ENCODE assay signal across 7 mouse cellular contexts in genomic region chrX:11801208-11801607, GRCm38 (mm10).
DNase-seq lines count a peak whose midpoint lies in the region; TF ChIP-seq lines count a peak whose summit lies in the region.

No protein-coding gene starts in this region.

- no peak for TF ChIP-seq POLR2A in kidney, adult 2 months (IDR thresholded peaks at IDR 0.05; ENCODE audit: low read depth, low read length)
- no peak for TF ChIP-seq POLR2A in spleen, adult 2 months (IDR thresholded peaks at IDR 0.05; ENCODE audit: low read depth, low read length)
- no peak for TF ChIP-seq POLR2A in bone marrow macrophage, adult 2 months (IDR thresholded peaks at IDR 0.05; ENCODE audit: borderline replicate concordance, low read depth, low read length)

- H3K27me3 ChIP-seq in kidney, adult 2 months (replicated peaks; ENCODE audit: control insufficient read depth, insufficient read depth, low read length), result no peaks in the 10 kb centered on the region
- H3K27me3 ChIP-seq in spleen, adult 2 months (ENCODE audit: control insufficient read depth, insufficient read depth, low read length), result no peaks in the 10 kb centered on the region

- WGBS in kidney, adult 2 months, result 66% methylated on average over 3 of the region's 3 CpGs
- 55% methylated on average over 3 of the region's 3 CpGs for WGBS in spleen, adult 2 months

- no peak for DNase-seq in kidney, adult 2 months
- no peak for DNase-seq in kidney, postnatal 4 days
- DNase-seq in spleen, adult 2 months (ENCODE audit: low read depth in 1 of 2, low spot score in 2 of 2), result peak in 1 of 2 experiments; percentile 3
- DNase-seq in spleen, postnatal 4 days (ENCODE audit: low spot score in 2 of 2), result no peak
- peak; percentile 59 for DNase-seq in thymus, postnatal 4 days
- no peak for DNase-seq in cerebellum, adult 8-10 months

- no peaks in the 10 kb centered on the region for H3K4me1 ChIP-seq in kidney, adult 2 months (ENCODE audit: control insufficient read depth, insufficient read depth, low read length)
- H3K4me1 ChIP-seq in spleen, adult 2 months (ENCODE audit: control insufficient read depth, insufficient read depth, insufficient read length), result no peaks in the 10 kb centered on the region
- H3K4me1 ChIP-seq in bone marrow macrophage, adult 2 months (ENCODE audit: control insufficient read depth, insufficient read depth, low read length), result peaks cover 9% of the 10 kb centered on the region

- TF ChIP-seq CTCF in kidney, adult 2 months (conservative IDR thresholded peaks at IDR 0.05; ENCODE audit: insufficient read depth, insufficient read length, low read depth, low read length), result peak; percentile 31; the same call in 1 of the 2 replicates
- TF ChIP-seq CTCF in spleen, adult 2 months (IDR thresholded peaks at IDR 0.05; ENCODE audit: extremely low read depth, insufficient read depth, insufficient read length, insufficient replicate concordance), result 0 out of 2 replicates have a peak, but pooled peaks have one; percentile 24
- TF ChIP-seq CTCF in bone marrow macrophage, adult 2 months (IDR thresholded peaks at IDR 0.05; ENCODE audit: low read depth, low read length), result peak; percentile 34; the same call in 1 of the 2 replicates

- H3K36me3 ChIP-seq in kidney, adult 2 months (ENCODE audit: control insufficient read depth, insufficient read depth, low read length), result no peaks in the 10 kb centered on the region
- H3K36me3 ChIP-seq in spleen, adult 2 months (ENCODE audit: control insufficient read depth, insufficient read depth, low read length), result no peaks in the 10 kb centered on the region

- H3K4me3 ChIP-seq in kidney, adult 2 months (ENCODE audit: insufficient read depth, low read depth, low read length), result no peak overlapping the region
- no peak overlapping the region for H3K4me3 ChIP-seq in spleen, adult 2 months (ENCODE audit: extremely low read depth, insufficient read depth, insufficient read length)
- no peak overlapping the region for H3K4me3 ChIP-seq in bone marrow macrophage, adult 2 months (ENCODE audit: insufficient read depth, low read length)

- H3K27ac ChIP-seq in kidney, adult 2 months (ENCODE audit: insufficient read depth, low read depth, low read length), result no peak overlapping the region
- H3K27ac ChIP-seq in spleen, adult 2 months (ENCODE audit: insufficient read depth, low read length), result no peak overlapping the region
- no peak overlapping the region for H3K27ac ChIP-seq in bone marrow macrophage, adult 2 months (ENCODE audit: insufficient read depth, low read depth, low read length)
